Mouse (Mus musculus) embryo, embryonic 11 days (tissue): ENCODE results near the gene Tub.

ENCODE experiments used
- DNase-seq: peaks from one replicate; pipeline ENCODE4 v3.0.0-alpha.2; 2015

Tub gene

DNA sequence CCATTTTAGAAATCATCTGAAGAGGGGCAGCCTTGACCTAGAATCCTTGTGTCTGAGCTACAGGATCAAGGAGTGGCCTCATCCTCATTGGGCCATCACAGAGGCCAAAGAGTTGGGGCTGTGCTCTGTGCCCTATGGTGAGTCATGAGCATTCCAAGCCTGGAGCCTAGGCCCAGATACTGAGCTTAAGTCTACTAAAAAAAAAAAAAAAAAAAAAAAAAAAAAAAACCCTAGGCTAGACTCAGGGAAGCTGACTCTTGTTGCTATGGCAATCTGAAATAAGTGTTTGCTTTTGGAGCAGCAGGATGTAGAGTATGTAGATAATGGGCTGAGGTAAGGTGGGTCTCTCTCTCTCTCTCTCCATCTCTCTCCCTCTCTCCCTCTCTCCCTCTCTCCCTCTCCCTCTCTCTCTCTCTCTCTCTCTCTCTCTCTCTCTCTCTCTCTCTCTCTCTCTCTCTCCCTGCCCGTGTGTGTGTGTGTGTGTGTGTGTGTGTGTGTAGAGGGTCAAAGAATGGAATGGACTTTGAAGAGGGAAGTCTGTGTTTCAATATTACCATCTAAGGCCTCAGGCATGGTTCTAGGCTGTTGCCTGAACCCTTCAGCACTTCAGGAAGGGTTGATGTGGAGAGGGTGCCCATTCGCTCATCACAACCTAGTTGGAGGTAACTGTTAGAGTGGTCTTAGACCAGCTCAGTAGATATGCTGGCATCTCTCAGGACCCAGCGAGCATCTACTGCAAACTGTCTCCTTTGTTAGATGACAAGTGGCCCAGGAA lies 36.0 kb downstream of the Tub start:
- no peak for DNase-seq

- DNase-seq, result no peak
Measured at GRCm38 (mm10) chr7:108991207-108991606, 41.1 kb downstream of the Tub start.

DNA sequence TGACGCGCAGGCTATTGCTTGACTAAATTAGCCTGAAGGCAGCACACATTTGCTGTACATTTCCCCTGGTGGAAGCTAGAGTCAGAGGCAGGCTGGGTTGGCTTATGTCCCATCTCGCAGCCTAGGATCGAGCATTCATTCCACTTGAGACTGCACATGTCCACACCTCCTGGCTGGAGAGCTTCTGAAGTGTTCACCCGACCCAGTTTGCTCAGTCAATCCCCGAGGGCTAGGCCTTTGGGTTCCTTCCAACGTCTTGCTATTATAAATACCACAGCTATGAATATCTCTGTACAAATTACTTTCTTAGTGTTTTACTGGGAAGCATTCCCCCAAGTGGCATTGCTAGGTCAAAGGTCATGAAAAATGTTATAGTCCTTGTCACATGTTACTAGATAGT lies 43.1 kb downstream of the Tub start:
- DNase-seq, result no peak

DNA sequence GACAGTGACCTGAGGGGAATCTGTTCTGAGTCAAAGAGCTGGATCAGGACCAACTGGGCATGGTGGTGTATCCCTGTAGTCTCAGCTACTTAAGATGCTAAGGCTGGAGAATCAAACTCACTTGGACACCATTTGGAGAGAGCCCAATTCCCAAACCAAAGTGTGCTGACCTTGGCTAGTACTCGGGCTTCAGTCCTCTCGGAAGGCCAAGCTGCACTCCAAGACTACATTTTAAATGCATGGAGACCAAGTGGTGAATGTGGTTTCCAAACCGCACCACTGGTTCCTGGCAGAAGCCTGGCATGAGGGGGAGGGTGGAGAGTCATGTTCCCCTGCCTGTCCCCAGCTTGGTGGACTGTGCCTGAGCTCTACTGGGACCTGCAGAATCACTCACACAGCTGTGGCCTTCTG lies 43.7 kb downstream of the Tub start:
- DNase-seq, result no peak

- no peak for DNase-seq
Measured at GRCm38 (mm10) chr7:108996156-108996555, 46.0 kb downstream of the Tub start.

DNA sequence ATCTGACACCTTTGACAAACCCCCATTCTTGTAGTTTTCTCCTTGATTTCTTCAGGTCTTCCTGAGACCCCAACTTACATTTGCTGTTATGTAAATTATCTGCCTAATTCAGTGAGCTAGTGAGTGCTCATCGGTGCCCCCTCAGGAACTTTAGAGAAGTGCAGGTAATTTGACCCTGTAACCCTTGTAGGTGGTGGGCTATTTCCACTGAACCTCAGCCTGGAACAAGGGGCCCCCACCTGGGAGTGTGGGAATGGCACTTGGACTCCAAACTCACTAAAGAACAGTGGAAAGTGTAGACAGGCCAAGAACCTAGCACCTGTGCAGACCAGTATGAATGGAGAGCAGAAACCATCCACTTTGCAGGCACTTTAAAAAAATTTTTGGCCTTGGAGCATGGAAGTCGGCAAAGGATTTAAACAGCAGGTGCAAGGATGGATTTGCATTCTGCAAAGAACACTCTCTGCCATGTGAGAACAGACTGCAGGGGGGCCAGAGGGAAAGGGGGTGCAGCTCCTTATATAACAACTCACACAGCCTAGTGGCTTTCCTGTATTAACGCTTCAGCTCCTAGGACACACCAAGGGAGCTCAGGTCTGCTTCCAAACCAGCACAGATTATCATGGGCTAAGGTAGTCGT lies 50.3 kb downstream of the Tub start:
- peak; percentile 54 for DNase-seq

GRCm38 (mm10) chr7:109001971-109002370 lies 51.8 kb downstream of the Tub start:
- no peak for DNase-seq

- no peak for DNase-seq
Measured at GRCm38 (mm10) chr7:109003653-109004052, 53.5 kb downstream of the Tub start.

DNA sequence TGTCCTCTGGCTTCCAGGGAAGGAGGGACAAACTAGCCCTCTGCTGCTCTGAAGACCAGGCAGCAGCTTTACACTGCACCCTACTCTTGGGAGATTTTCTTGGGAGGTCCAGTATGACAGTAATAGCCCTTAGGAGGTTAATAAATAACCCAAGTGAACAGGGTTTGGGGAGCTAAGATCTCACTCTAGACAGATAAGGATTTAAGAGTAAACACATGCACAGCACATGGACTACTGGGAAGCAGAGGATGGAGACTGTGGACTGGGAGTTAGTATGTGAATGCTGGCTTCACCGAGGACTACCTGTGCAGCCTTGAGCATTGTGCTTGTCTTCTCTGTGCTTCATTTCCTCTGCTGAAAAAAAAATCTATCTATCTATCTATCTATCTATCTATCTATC lies 59.1 kb downstream of the Tub start:
- DNase-seq, result no peak

DNA sequence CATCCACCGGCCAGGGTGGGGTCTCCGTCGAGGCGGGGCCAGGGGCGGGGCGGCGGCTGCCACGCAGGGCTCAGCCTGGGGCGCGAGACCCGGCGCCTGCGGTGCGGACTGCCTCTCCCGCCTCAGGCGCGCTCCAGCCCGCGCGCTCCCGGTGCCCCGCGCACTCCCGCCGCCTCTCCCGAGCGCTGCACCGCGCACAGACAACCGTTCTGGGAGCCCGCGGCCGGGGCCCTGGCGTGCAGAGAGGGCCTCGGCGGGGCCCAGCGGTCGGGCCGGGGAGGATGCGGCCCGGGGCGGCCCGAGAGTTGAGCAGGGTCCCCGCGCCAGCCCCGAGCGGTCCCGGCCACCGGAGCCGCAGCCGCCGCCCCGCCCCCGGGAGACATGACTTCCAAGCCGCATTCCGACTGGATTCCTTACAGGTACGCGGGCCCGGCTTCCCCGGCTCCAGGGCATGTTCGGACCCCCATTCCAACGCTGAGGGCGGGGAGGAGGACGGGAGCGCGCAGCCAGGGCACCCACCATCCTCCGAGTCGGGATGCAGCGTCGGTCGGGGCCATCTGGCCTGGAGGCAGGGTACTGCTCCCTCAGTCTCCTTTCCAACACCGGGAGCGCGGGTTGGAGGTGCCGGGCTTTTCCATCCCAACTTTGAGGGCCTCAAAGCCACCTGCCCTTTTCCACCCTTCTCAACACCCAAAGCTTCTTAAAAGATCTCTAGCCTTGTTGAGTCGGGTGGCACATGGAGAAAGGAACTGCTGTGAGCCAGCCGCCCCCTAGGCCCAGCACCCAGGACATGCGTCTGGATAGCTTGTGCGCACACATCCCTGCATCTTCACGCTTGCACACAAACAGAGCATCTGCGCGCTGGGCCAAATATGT lies 60.8 kb downstream of the Tub start:
- DNase-seq, result peak; percentile 72

- peak; percentile 46 for DNase-seq
Measured at GRCm38 (mm10) chr7:109011596-109012180, 61.5 kb downstream of the Tub start.

DNA sequence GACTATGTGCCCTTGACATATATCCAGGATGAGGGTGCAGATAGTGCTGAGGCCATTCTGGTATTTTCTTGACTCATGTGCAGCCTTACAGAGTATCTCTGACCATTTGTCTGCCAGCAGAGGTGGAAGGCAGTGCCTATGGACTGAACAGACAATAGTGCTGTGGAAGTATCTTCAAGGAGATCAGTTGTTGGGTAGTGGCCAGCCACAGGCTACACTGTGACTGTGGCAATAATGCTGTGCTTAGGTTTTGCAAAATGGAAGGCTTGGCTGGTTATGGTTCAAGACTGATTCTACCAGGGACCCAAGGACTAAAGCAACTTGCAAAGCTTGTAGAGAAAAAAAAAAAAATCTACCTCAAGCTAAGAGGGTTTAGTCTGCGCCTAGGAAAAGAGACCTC lies 62.4 kb downstream of the Tub start:
- DNase-seq, result no peak

GRCm38 (mm10) chr7:109012998-109013625 lies 63.0 kb downstream of the Tub start:
- no peak for DNase-seq

DNA sequence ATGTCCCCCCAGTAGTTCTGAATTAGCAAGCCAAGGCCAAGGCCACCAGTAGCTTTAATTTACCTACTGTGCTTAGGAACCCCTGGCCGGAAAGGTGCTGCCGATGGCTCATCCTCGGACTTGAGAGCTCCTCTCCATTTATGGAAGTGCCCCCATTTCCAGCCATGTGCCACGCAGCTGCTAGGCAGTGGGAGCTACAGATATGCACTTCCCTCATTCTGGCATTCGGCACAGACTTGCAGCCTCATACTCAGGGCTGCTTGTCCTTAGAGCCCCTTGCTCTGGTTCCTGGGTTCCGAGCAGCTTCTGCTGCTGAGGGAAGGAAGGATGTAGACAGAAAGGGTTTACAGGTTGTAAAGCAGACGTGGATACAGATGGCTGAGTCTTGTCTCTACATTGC lies 64.7 kb downstream of the Tub start:
- DNase-seq, result no peak

DNA sequence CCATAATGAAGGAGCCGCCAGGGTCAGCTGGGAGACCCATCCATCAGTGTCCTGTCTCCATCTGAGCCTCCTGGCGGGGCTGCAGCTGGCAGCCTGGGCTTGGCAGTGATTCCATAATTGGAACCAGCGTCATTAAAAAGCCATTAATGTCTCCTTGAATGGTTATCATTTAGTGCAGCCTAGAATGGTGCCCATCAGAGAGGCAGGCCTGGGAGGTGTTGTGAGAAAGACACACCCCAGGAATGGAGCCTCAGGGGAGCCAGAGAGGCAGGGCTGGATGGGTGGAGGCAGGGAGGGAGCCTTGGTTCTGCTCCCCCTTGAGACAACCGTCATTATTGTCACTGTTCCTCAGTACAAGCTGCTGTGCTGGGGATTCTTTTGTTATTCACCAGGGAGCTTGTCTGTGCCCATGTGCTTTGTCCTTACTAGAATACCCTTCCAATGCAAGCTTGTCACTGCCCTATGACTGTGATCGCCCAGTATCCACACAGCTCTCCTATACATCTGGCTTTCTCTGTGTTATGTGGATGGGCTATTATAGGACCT lies 66.3 kb downstream of the Tub start:
- peak; percentile 51 for DNase-seq

DNA sequence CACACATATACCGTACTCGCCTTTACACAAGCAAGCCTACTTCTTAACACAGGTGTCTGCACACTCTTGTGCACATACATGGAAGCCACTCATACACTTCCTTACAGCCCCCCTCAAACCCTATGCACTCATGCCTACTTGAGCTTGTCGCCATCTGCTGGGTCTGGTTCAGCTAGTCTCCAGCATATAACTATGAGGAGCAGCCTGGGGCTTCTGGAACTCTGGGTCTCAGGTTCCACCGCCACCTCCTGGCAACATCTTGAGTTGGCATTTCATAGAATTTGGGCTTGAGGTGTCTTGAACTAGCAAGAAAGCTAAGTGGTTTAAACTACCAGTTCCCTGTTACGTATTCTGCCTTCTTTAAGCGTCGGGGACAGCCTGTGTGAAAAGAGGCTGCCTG lies 69.1 kb downstream of the Tub start:
- DNase-seq, result no peak

- peak; percentile 71 for DNase-seq
Measured at GRCm38 (mm10) chr7:109021428-109021827, 71.3 kb downstream of the Tub start.

DNA sequence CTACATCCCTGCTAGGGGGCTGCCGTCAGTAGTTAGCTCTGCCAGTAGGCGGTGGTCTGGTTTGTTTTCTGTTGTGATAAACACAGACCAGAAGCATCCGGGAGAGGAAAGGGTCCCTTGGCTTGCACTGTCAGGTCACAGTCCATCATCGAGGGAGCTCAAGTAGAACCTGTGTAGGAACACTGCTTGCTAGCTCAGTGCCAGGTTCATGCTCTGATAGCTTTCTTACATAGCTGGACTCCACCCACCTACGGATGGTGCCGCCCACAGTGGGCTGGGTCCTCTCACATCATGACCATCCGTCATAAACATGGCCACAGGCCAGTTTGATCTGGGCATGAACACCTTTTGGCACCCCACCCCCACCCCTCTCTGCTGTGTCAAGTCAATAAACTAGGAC lies 75.6 kb downstream of the Tub start:
- DNase-seq, result no peak

DNA sequence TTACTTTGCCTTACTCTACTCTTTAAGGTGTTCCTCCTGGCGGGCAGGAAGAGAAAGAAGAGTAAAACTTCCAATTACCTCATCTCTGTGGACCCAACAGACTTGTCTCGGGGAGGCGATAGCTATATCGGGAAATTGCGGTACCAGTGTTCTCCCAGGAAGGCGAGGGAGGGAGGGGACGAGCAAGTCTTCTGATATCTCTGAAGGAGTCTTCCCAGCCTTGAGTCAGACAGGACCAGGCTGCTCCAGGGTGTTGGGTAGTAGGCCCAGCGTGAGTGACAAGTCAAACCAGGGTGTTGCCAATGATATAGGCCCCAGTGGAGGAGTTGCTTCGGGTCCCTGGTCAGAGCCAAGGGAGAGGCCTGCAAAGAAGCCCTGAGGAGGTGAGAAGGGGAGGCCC lies 76.8 kb downstream of the Tub start:
- no peak for DNase-seq

- DNase-seq, result no peak
Measured at GRCm38 (mm10) chr7:109027721-109028120, 77.6 kb downstream of the Tub start.

DNA sequence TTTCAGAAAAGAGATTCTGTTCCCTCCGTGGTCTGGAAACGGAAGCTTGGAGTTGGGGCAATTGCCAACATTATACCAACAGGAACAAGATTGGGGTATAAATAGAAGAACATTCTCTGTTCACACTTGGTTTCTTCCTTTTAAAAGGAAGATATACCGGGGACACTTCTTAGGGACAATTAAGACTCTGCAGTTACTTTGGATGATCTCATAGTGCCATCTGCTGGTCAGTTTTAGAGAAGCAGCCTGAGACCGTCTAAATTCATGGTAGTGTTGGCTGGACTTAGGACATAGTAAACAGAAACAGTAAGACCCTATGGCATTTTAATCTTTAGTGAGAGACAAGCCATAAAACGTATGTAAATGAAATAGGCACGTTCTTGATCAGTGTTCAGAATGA lies 78.1 kb downstream of the Tub start:
- DNase-seq, result peak; percentile 64

DNA sequence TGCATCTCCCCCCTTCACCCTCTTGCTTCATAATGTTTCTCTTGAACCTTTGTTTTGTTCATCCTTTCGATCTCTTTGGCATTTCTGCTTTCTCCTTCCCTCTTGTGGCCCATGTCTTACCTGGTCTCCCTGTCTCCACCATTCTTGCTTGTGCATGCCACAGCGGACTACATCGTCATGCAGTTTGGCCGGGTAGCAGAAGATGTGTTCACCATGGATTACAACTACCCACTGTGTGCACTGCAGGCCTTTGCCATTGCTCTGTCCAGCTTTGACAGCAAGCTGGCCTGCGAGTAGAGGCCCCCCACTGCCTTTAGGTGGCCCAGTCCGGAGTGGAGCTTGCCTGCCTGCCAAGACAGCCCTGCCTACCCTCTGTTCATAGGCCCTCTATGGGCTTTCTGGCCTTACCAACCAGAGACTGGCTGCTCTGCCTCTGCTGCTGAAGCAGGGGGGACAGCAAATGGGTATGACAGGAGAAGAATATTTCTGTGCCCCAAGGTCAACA lies 79.9 kb downstream of the Tub start:
- no peak for DNase-seq
